Mouse (Mus musculus): ENCODE measurements at regions not wholly inside any gene's neighbourhood (a gene's known extent, or its start where the extent isn't known, plus 50 kb on each side); places are given as distances from the start of the nearest gene placed in this dataset.

DNA sequence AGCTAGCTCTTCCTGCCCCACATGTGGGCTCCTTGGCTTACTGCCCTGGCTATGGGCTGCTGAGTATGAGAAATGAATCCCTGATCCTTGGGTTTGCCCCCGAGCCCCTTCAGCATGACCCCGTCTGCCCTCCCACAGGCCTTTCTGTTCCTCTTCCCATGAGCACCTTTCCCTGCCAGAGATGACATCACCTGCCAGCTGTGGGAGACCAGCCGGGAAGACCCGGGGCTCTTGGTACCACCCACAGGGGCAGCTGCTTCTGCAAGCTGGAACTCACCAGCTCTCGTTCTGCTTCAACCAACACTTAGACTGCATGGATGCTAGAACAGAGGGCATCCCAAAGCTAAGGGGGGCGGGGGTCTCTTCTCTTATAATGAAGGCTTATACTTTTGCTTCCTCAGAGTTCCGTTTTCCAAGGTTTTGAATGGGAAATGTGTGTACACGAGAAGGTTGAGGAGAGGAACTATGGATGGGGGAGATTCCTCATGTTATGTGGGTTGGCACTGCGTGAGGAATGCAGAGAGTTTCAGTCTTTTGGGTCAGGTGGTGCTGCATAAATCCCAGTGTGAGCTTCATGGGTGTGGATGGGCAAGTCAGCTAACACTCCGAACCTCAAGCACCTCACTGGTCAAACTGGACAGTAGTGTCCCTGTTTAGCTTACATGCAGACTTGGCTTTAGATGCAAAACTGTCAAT lies 100.2 kb upstream of the Pgrmc2 start:
- in situ Hi-C loops (cut with MboI, MseI) = no loop called here

DNA sequence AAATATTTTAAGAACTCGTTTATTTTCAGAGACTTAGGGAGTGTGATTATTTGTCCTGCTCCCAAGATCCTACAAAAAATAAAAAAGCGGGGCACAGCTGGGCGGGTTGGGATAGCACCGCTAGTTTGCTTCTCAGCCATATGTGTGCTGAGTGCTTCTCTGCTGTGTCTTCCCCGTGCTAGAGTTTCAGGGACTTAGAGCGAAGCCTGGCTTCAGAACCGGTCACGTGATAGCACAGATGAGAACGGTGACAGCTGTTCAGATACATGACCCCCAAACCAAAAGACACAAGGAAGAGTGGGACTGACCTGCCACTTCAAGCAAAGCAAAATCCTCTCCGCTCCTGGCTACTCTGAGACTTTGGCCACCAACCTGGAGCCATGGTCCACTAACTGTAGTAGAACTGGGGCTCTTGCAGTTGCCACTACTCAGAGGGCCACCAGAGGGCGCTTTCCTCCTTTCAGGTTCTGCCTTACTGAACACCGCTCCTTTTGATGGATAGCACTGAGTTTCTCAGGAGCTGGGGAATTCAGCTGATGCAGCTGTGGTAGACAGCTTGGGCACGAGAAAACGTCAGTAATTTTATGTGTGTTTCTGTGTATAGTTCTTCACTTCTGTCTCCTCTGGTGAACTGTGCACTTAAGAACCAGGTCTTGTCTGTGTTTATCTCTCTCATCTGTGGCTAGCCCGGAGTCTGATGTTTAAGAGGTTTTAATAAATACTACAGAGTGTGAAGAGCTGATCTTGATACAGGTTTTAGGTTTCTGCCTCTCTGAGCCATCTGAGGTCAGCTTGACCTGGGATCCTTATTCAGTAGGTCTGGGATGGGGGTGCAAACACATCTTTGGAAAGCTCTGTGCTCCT lies 99.4 kb upstream of the Pgrmc2 start:
- in situ Hi-C loops (cut with MboI, MseI) = no loop called here

DNA sequence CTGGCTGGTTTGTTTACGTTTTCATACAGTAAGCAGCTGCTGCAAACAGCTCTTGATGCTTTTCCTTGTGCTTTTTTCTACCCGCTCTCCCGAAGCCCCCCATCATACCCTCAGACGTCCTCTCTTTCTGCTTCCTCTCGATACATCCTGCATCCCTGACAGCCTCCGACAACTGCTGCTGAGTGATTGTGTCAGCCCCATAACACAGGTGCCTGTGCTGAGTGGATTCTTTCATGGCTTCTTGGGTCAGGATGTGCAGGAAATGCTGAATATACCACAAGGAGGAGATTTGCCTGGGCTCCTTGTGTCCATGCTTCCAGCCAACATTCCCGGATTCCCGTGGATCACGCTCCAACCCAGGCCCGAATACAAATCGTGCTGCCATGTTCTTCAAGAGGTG lies 98.6 kb upstream of the Pgrmc2 start:
- in situ Hi-C loops (cut with MboI, MseI) = no loop called here

DNA sequence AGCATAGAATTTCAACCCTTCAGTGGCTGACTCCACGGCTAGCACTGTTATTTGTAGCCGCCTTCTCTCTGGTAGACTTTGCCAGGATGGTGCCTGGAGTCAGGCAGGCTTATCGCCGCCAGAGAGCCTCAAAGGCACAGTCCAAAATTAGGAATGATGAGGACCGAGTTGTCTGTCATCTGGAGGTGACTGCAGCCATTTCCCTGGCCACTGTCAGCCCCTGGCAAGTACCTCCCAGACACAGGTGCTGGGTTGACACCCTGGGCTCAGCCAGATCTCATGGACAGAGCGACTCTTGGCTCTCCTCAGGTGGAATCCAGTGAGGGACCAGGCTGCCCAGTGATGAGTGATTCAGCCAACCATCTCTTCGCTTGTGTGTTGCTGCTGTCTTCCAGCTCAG lies 98.1 kb upstream of the Pgrmc2 start:
- in situ Hi-C loops (cut with MboI, MseI) = no loop called here

DNA sequence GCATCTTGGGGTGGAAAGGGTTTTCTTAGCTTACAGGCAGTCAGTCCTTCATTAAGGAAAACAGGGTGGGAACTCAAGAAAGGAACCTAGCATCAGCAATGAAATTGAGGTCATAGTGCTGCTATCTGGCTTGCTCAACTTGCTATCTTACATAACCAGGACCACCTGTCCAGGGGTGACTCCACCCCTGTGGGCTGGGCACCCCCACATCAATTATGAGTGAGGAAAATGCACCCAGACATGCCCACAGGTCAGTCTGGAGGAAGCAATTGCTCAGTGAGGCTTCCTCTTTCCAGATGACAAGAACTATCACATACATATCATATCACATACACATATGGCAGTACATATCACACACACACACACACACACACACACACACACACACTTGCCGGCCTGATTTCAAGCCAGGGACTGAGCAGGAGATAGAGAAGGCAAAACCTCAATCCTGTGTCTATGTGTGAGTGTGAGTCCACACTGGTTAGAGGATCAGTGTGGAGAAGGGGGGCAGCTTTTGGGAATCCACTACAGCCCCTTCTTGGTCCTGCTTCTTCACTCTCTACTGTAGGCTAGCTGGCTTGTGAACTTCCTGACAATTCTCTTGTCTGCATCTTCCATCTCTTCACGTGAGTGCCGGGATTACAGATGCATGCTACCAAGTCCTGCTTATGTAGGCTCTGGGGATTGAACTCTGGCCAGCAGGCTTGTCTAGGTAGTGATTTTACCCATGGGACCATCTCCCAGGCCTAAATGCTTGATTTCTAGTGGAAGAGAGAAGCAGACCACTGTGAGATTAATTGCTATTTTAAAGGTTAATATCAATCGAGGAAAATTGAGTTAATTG lies 96.4 kb upstream of the Pgrmc2 start:
- in situ Hi-C loops (cut with MboI, MseI) = no loop called here

DNA sequence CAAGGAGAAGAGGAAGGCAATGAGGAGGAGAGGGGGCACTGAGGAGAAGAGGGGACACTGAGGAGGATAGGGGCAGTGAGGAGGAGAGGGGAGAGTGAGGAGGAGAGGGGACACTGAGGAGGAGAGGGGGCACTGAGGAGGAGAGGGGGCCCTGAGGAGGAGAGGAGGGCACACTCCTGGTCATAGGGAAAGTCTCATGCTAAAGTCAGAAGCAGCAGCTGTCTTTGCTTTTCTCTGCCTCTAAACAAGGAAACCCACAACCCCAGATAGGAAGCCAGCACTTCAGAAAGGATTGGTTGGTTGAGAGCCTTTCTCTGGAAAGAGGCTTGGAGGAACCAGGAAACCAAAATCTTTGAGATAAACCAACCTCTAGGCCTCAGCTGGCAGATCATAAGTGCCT lies 94.3 kb upstream of the Pgrmc2 start:
- in situ Hi-C loops (cut with MboI, MseI) = no loop called here

DNA sequence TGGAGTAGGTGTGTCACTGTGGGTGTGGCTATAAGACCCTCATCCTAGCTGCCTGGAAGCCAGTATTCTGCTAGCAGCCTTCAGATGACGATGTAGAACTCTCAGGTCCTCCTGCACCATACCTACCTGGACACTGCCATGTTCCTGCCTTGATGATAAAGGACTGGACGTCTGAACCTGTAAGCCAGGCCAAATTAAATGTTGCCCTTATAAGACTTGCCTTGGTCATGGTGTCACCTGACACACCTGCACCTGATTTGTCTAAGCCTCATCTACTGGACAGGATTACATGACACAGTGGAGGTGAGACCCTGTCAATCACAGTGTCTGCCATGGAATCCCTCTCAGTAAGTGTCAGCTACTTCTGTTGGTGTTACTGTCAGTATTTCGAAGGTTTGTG lies 92.5 kb upstream of the Pgrmc2 start:
- in situ Hi-C loops (cut with MboI, MseI) = no loop called here

DNA sequence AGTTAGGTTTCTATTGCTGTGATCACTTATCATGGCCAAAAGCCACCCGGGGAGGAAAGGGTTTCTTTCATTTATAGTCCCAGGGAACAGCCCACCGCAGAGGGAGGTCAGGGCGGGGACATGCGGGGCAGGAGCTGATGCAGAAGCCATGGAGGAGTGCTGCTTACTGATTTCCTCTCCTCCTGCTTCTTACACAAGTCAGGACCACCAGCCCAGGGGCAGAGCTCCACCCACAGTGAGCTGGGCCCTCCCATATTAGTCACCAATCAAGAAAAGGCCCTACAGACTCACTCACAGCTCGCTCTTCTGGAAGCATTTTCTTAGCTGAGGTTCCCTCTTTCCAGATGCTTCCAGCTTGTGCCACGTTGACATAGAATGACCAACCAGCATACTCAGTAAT lies 90.7 kb upstream of the Pgrmc2 start:
- in situ Hi-C loops (cut with MboI, MseI) = no loop called here

DNA sequence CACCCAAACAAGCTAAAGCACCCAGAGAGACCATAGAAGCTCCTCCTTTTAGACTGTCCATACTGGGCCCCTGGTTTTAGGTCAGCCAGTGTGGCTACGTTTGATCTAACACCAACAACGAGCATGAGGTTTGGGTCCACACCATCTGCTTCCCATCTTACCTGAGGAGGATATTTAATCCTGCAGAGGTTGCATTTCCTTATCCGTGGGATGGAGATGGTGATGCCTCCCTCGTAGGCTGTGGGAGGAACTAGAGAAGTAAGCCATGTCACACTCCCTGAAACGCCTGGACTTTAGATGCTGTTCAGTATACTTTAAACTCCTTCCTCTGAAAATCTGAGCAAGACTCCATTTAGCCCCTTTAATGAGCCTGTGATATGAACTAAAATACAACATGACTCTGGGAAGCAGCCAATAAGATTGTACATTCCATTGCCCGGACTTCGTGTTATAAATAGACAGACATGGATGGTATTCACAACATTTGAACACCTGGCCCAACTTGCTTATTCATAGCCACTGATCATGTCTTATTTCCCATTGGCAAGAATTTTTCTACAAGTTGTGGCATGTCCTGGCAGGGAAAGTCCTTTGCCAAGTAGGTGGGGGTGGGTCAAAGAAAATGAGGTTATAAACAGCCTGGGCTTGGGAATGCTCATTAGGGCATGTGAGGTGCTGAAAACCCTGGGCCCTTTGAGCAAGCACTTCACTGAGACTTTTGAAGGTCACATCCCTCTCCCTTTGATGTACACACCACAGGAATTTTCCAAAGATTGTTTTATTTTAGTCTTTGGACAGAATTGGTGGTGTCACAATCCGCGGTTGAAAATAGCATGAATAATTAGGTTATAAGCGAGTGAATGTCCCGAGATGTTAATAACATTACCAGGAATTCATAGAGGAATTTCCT lies 89.7 kb upstream of the Pgrmc2 start:
- in situ Hi-C loops (cut with MboI, MseI) = no loop called here

DNA sequence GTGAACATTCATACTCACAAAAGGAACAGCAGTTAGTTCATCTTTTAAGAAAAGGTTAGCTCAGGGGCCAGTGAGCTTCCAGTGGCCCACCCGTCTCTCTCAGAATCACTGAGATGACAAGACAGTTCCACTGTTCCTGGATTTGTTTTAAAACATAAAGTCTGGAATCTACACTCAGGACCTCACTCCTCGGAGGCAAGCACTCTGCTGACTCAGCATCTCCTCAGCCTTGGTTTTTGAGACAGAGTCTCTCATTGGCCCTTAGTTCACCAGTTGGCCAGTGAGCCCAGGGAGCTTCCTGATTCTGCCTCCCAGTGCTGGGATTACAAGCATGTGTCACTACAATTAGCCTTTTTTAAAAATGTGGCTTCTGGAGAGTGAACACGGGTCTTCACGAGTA lies 88.9 kb upstream of the Pgrmc2 start:
- in situ Hi-C loops (cut with MboI, MseI) = no loop called here

DNA sequence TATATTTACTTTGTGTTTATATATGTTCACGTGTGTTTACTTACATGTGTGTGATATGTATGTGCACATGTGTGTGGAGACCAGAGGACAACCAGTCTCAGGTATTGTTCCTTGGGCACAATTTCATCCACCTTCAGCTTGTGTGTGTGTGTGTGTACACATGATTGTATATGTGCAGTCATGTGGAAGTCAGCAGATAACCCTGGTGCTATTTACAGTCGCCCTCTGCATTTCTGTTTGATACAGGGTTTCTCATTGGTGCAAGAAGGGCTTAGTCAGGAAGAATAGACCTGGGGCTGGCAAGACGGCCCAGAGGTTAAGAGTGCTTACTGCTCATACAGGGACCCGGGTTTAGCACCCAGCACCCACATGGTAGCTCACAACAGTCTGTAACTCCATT lies 88.5 kb upstream of the Pgrmc2 start:
- in situ Hi-C loops (cut with MboI, MseI) = no loop called here

DNA sequence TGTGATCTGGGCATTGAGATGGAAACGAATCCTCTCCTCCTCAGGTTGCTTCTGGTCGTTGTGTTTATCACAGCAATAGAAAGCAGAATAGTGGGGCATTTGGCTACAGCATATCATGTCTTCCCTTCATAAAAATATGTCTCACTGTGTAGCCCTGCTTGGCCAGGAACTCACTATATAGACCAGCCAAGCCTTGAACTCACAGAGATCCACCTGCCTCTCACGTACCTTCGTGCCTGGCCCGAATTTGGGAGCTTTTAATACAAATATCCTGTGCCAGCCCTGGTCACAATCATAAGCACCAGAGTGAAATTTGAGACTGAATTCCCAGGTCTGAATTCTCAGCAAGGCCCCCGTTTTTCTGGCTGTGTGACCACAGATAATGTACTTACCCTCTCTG lies 87.7 kb upstream of the Pgrmc2 start:
- in situ Hi-C loops (cut with MboI, MseI) = no loop called here

DNA sequence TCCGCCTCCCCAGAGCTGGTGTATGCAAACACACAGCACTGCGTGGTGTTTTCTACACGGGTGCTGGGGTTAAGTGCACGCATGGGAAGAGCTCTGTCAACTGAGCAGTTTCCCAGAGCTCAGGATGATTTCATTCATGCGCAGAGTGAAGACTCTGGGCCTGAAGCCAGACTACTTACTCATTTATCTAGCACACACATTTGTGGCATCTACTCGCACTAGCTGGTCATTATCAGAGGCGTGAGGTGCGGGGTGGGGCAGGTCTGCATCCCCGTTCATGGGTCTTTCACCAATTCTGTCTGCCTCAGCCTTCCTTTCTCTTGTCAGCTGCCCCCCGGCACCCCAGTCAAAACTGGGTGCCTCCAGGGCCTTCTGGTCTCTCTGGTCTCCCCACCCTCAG lies 86.6 kb upstream of the Pgrmc2 start:
- in situ Hi-C loops (cut with MboI, MseI) = no loop called here

DNA sequence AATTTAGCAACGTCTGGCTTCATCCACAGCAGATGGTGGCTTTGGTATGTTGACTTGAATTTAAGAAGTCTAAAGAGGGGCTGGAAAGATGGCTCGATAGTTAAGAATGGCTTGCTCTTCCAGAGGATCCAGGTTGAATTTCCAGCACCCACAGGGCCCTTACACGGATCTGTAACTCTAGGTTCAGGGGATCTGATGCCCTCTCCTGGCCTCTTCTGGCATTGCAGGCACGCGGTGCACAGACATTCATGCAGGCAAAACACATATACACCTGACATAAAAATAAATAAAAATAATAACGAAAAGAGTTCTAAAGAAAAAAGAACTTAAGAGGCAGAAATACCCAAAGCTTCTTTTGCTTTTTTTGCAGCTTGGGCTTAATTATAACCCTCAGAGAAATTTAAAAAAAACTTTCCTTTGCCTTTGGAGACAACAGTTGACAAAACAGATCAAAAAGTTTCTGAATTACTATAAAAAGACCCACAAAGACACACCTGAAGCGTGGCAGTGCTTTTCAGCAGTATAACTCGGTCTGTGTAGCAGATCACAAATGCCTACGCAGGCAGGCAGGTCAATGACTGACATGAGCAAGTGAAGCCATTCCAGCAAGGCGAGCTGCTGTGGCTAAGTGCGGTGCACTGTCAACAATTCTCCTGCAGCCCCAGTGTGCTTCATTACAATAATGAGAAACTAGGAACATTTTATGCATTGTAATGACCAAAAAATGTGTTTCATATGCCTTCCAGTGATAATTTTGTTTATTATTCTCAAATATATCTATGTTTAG lies 85.5 kb upstream of the Pgrmc2 start:
- in situ Hi-C loops (cut with MboI, MseI) = no loop called here

DNA sequence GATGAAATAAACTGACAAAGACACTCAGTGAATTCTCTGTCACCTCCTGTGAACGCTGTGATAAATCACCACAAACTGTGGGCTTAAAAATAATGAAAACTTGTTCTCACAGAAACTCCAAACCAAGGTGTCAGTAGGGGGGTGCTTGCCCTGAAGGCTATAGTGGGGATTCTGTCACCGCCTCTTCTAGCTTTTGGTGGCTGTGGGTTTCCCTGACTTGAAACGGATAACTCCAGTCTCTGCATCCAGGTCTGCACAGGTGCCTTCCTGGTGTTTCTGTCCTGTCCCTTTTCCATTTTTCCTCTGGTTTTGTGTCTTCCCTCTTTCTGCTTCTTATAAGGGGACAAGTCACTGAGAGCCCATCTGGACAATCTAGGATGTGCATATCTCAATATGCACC lies 84.6 kb upstream of the Pgrmc2 start:
- in situ Hi-C loops (cut with MboI, MseI) = no loop called here

DNA sequence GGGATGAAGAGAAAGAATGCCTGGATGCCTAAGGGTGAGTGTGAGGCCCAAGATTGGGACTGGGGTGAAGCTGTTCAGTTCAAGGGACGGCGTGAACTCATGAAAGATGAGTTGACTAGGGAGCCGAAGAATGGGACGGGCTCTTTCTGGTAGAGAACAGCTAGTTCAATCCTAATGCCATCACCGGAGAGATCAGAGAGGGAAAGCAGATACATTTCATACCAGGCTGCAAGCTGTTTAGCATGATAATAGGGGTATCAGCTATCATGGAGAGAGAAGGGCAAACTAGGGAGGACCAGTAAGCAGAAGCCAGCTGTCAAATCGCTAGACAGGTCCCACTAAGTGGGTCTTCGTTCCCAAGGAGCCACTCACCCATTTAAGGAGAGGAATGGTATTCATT lies 81.9 kb upstream of the Pgrmc2 start:
- in situ Hi-C loops (cut with MboI, MseI) = no loop called here

DNA sequence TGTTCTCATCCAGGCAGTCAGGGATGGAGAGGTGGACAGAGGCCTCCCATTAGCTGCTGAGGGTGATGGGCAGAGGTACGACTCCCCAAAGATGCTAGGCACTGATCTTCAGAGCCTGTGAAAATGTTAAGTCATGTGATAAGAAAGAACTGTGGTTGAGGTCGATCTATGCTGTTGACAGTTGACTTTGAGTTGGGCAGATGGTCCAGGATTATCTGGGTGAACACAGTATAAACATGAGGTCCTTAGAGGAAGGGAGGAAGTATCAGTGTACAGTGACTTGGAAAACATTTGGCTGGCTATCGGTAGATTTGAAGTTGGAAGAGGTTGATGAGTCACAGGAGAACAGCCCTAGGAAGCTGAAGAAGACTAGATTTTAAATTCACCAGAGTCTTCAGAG lies 80.9 kb upstream of the Pgrmc2 start:
- in situ Hi-C loops (cut with MboI, MseI) = no loop called here

DNA sequence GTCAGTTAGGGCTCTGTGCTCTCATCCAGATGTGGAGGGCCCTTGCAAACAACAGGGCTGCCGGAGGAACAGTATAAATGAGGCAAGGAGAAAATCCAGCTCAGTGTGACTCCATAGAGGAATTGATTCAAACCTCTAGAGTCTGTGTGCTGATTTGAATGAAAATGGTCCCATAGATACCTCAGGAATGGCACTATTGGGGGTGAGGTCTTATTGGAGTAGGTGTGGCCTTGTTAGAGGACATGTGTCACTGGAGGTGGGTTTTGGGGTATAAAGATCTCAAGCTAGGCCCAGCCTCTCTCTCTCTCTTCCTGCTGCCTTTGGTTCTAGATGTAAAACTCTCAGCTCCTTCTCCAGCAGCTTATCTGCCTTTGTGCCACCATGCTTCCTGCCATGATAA lies 79.7 kb upstream of the Pgrmc2 start:
- in situ Hi-C loops (cut with MboI, MseI) = no loop called here

DNA sequence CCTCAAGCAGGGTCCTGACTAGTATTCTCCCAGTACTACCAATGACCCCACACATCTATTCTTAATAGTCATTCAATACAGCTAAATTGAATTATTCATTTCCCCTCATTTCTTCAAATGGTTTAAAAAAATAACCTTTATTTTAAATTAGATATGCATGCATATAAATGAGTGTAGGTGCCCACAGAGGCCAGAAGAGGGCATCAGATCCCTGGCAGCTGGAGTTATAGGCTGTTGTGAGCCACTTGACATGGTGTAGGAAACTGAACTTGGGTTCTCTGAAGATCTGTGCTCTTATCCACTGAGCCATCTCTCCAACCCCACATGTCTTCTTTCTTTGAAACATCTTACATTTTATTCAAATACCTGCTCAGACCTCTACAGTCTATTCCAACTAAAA lies 77.8 kb upstream of the Pgrmc2 start:
- in situ Hi-C loops (cut with MboI, MseI) = no loop called here

DNA sequence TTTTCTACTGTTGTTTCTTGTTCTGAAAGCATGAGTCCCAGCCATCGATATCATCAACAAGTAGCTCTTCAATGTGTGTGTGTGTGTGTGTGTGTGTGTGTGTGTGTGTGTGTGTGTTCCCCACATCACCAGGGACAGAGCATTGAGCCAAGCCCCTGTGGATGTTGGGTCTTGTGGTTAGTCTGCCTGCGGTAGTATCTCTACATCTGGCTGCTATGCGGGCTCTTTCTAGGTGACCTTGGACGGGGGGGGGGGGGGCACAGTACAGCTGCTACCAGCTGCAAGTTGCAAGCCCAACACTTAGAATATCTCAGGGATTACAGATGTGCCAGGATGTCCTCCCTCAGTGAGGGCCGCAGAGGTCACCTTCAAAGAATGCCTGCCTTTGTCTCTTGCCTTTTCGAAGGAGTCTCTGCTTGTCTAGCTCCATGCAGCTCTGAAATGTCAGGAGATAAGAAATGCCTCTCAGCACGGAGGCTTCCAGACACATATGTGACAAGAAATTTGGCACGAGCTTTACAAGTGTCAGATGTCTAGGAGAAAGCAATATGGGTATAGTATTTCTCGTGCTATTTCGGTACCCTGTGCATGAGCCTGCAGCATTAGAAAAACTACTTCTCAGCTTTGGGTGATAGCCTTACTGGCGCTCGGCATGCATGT lies 75.6 kb upstream of the Pgrmc2 start:
- in situ Hi-C loops (cut with MboI, MseI) = no loop called here

All from T-helper 17 cell (primary cell).